Mouse (Mus musculus) adrenal gland, adult (tissue): Measurements from ENCODE around the gene Epm2aip1.

Source experiments
- DNase-seq, 2 experiments: peaks; one replicate each; pipeline ENCODE4 v3.0.0; 2022 to 2023; ENCODE audit warnings: low spot score in 1 of 2; ENCODE audit not compliant: inconsistent age in 2 of 2

Epm2aip1 gene

GRCm38 (mm10) chr9:111286468-111286867, 14.7 kb downstream of the Epm2aip1 start:
- no peak for DNase-seq

GRCm38 (mm10) chr9:111287956-111288355, 16.2 kb downstream of the Epm2aip1 start:
- no peak for DNase-seq

GRCm38 (mm10) chr9:111289294-111289831, 17.6 kb downstream of the Epm2aip1 start:
- DNase-seq: no peak

- peak; percentile 93 to 99 for DNase-seq
Observed at GRCm38 (mm10) chr9:111289832-111290339, 18.2 kb downstream of the Epm2aip1 start.

- DNase-seq: no peak
Observed at GRCm38 (mm10) chr9:111290539-111291100, 18.9 kb downstream of the Epm2aip1 start.

- peak in 1 of 2 experiments; percentile 61 for DNase-seq
Observed at GRCm38 (mm10) chr9:111293234-111293633, 21.5 kb downstream of the Epm2aip1 start.

GRCm38 (mm10) chr9:111294911-111295310, 23.2 kb downstream of the Epm2aip1 start:
- DNase-seq: no peak

GRCm38 (mm10) chr9:111295323-111295722, 23.6 kb downstream of the Epm2aip1 start:
- DNase-seq: no peak

- DNase-seq: no peak
Observed at GRCm38 (mm10) chr9:111296433-111296832, 24.7 kb downstream of the Epm2aip1 start.

GRCm38 (mm10) chr9:111298606-111299005, 26.9 kb downstream of the Epm2aip1 start:
- peak; percentile 85 to 91 for DNase-seq

- DNase-seq: peak in 1 of 2 experiments; percentile 37
Observed at GRCm38 (mm10) chr9:111302196-111302831, 30.6 kb downstream of the Epm2aip1 start.

- peak; percentile 59 to 76 for DNase-seq
Observed at GRCm38 (mm10) chr9:111304036-111304435, 32.3 kb downstream of the Epm2aip1 start.

GRCm38 (mm10) chr9:111306142-111306541, 34.4 kb downstream of the Epm2aip1 start:
- peak; percentile 86 to 90 for DNase-seq

- peak; percentile 90 to 92 for DNase-seq
Observed at GRCm38 (mm10) chr9:111311031-111311842, 39.5 kb downstream of the Epm2aip1 start, which contains the start of gene Trank1. Gene Trank1 (plus strand): TSS chr9:111311739.

GRCm38 (mm10) chr9:111311843-111312441, 40.2 kb downstream of the Epm2aip1 start:
- DNase-seq: peak; percentile 40 to 77

- peak; percentile 44 to 78 for DNase-seq
Observed at GRCm38 (mm10) chr9:111312442-111313141, 40.9 kb downstream of the Epm2aip1 start.

- DNase-seq: peak in 1 of 2 experiments; percentile 66
Observed at GRCm38 (mm10) chr9:111313299-111313698, 41.6 kb downstream of the Epm2aip1 start.

GRCm38 (mm10) chr9:111313793-111314192, 42.1 kb downstream of the Epm2aip1 start:
- peak in 1 of 2 experiments; percentile 53 for DNase-seq

GRCm38 (mm10) chr9:111314219-111314618, 42.5 kb downstream of the Epm2aip1 start:
- peak; percentile 77 to 93 for DNase-seq

- DNase-seq: no peak
Observed at GRCm38 (mm10) chr9:111320912-111321311, 49.2 kb downstream of the Epm2aip1 start.
